Mouse (Mus musculus) lung, postnatal 25 days (tissue): Measurements from ENCODE around the gene Mef2c.
A peak's percentile ranks its signal among the peaks of the same experiment; 100 is the strongest.

ENCODE experiments used
- DNase-seq: peaks from one replicate; pipeline ENCODE4 v3.0.0; 2022; ENCODE audit warnings: low spot score

The Mef2c gene

DNA sequence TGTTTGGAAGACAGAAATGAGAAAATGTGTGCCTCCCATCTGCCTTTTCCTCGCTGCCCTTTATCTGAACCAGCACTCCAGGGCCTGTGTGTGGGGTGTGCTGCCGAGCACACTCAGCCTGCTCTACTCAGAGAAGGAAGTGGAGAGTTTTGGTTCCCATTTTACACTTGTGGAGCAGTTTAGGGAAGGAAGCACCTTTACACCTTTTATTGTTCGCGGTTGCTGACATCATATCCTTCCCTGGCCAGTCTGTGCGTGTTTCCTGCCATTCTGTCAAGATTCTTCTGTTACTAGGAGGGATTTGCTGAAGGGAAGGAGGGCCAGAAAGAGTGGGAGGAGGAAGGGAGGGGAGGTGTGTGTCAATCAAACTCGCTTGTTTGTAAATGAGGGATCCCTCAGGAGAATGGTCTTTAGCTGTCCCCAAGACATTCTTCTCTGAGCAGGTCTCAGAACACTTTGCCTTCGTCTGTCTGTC is 68.2 kb downstream of the Mef2c start:
- peak; percentile 83 for DNase-seq

GRCm38 (mm10) chr13:83572469-83572868 is 68.6 kb downstream of the Mef2c start:
- DNase-seq, result no peak

GRCm38 (mm10) chr13:83573327-83573726 is 69.5 kb downstream of the Mef2c start:
- DNase-seq, result no peak

DNA sequence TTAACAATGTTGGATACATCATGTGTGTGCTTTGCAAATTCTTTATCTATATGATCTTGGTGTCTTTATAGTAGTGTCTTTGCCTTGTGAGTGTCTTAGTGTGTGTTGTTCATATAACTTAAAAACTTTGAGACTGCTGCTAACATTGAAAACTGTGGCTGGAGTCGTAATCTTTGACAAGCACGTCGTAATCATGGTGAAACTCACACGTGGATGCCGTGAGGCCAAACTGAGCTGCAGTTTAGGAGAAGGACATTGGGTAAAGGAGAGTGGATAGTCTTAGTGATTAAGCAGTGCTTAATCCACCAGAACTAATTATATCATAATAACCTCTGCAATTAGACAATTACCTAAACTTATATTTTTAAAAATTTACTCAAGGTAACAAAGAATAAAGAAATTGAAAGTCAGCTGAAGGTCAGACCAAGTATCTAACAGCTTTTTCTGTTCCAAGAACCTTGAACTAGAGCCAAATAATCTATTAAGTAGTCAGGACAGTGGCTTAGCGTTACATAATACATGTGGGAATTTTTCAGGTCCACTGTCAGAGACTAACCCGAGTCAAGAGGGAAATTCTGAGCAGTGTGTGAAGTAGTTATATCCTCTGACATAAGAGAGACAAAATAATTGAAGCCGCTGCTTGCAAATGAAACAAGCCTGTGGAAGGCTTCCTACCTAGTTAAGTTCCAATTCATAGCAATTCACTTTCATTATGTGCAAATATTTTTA is 70.2 kb downstream of the Mef2c start:
- no peak for DNase-seq

- no peak for DNase-seq
Measured at GRCm38 (mm10) chr13:83574866-83575265, 71.0 kb downstream of the Mef2c start.

DNA sequence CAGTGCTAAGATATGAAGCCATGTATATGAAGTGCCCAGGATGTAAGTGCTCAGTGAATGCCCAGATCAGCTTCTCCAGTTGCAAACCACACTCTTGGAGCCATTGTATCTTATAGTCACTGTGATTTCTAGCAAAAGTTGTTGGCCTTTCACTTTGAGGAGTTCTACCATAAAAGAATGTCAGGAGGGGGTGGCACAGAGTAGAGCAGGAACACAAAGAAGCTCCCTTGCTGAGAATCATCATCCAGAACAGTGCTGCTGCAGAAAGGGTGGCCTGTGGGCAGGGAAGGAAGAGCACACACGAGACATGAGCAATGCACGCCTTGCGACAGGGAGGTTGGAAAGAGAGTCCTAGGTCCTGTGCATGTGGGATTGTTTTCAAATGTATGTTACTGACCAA is 75.6 kb downstream of the Mef2c start:
- DNase-seq, result no peak

GRCm38 (mm10) chr13:83580856-83581255 is 77.0 kb downstream of the Mef2c start:
- no peak for DNase-seq

GRCm38 (mm10) chr13:83582564-83582963 is 78.7 kb downstream of the Mef2c start:
- DNase-seq, result no peak

DNA sequence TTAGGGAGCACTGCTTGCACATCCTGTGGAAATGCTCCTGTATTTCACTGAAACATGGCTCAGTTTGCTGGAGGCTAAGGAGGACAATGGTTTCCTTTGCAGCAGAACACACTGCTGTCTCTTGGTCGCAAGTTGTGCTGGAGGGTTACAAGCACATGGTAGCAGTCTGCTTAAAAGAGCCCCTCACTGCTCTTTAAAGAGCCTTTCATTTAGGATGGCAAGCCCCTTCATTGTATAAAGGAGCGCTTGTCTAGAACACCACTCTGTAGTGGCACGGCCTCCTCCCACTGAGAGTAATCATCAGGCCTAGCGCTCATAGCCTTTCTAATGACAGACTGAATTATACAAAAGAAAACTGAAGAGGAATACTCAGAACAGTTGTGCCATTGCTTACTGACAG is 80.0 kb downstream of the Mef2c start:
- DNase-seq, result no peak

DNA sequence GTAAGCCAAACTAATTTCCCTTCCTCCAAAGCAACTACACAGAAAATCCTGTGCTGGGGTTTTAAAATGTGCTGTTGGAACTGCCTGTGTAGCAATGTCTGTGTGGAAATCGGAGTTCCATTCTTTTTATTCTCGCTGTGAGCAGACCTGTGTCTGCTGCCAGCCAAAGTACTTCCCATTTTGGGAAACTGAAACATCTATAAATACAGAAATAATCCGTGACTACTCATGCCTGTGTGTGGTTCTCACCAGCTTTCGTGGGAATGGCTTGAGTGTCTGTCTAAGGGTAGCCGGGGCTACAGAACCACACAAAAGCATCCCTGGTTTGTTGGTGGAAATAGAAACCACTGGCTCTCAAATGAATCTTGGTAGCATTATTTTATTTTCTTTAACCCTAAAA is 81.5 kb downstream of the Mef2c start:
- DNase-seq, result no peak

- DNase-seq, result no peak
Measured at GRCm38 (mm10) chr13:83588186-83588585, 84.4 kb downstream of the Mef2c start.

DNA sequence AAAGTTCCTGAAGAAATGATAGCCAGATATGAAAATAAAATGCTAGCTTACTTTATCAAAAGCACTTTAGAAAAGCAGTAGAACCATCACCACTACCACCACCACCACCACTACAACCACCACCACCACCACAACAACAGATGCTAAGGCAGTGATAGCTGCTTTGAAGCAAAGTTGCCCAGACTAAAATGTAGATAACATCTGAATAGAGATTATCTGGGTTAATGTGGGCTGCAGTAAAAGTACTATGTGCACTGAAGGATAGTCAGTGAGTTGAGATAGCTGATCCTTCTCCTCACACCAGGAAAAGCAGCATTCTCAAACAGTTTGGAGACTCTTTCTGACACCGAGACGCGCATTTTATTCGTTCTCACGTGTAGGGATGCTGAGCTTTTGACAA is 87.1 kb downstream of the Mef2c start:
- no peak for DNase-seq

GRCm38 (mm10) chr13:83595429-83595828 is 91.6 kb downstream of the Mef2c start:
- DNase-seq, result no peak

GRCm38 (mm10) chr13:83596989-83597738 is 93.3 kb downstream of the Mef2c start:
- DNase-seq, result no peak

DNA sequence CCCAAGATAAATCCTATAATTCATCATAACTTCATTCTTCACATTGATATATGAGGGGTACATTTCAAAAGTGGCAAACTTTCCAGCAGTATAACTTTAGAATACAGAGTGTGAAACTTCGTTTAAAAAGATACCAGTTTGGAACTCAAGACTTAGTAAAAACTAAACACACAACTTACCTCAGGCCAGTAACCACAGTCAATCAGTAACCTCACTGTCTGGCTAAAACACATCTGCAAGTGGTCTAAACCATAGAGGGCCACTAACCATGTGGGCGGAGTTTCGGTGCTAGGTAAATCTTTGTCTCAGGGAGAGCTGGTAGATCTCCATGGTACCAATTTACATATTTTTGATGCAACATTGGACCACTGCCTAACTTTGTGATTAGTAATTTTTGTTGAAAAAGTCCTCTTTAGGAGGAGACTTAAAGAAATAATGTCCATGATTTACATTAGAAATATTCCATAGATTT is 93.9 kb downstream of the Mef2c start:
- DNase-seq, result no peak

DNA sequence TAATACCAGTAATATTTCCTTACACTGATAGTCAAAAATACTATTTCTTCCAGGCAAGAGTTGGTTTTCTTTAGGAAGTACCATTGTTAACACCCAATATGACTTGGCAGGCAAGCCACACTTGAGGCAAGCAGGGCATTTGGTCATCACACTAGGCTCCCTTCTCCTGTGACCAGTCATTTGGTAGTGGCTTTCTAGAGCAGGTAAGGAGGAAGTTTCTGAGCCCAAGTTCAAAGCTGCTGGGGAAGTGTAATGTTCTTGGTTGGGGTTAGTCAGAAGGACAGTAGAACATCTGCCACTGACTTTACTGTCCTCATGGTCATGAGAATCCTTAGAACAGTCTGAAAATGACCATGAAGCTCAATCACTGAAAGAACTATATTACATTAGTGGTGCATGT is 96.5 kb downstream of the Mef2c start:
- no peak for DNase-seq

- DNase-seq, result no peak
Measured at GRCm38 (mm10) chr13:83601741-83602140, 97.9 kb downstream of the Mef2c start.

GRCm38 (mm10) chr13:83603373-83604265 is 99.8 kb downstream of the Mef2c start:
- peak; percentile 64 for DNase-seq

GRCm38 (mm10) chr13:83604320-83604719 is 100.5 kb downstream of the Mef2c start:
- peak; percentile 29 for DNase-seq

- DNase-seq, result no peak
Measured at GRCm38 (mm10) chr13:83604785-83605184, 101.0 kb downstream of the Mef2c start.

DNA sequence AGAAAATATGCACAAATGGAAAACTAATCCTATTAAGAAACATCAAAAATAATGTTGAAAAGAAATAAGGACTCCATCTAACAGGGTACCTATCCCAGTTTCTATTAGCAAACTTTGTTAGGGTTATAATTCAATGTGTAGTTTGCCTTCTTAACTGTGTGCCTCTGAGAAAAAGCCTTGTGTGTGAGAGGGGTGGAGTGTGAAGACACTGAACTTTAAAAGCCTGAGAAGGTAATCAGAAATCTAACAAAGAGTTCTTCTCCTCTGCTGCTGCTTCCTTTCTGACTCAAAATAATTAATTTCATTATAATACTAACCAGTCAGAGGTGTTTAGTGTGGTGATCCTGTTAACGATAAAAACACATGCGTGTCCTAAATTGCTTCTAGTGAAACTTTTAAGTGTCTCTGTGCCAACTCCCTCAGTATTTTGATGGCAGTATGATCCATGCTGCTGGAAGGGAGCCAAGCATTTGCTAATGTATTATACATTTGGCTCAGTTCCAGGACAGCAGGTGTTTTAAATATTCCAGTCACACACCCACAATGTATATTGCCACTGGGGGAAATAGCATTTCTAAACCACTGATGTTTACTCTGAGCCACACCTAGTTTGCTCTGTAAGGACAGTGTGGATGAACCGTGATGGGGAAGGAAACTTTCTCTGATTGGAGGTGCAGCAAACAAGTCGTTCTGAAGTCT is 104.2 kb downstream of the Mef2c start:
- DNase-seq, result no peak
